Mouse (Mus musculus) MEL (cell line): ENCODE measurements at regions not wholly inside any gene's neighbourhood (a gene's known extent, or its start where the extent isn't known, plus 50 kb on each side); places are given as distances from the start of the nearest gene placed in this dataset.

ENCODE experiments used
- DNase-seq: peaks from one replicate; pipeline ENCODE4 v3.0.0; 2011; ENCODE audit warnings: low read depth, low spot score
- H3K27ac ChIP-seq: 2 replicates; pipeline ENCODE4 v1.5.1; 2012; ENCODE audit warnings: low read depth, mild to moderate bottlenecking, control low read depth, low read length, moderate library complexity; ENCODE audit not compliant: control insufficient read depth
- H3K27me3 ChIP-seq, 2 experiments: fragments of 150-350 bp in 1 of 2; sonication (generic) in 1 of 2; 2 replicates each; pipeline ENCODE4 v1.6.1; 2012; ENCODE audit warnings: low read length in 2 of 2, mild to moderate bottlenecking in 2 of 2, improper control_type of control experiment in 1 of 2, moderate library complexity in 1 of 2; ENCODE audit not compliant: insufficient read depth in 2 of 2, control insufficient read depth in 1 of 2
- H3K36me3 ChIP-seq, 2 experiments: 2 replicates each; pipeline ENCODE4 v1.6.1; 2012 to 2014; ENCODE audit warnings: low read length in 2 of 2, improper control_type of control experiment in 1 of 2, inconsistent platforms in 1 of 2, mild to moderate bottlenecking in 1 of 2; ENCODE audit not compliant: insufficient read depth in 2 of 2, control insufficient read depth in 1 of 2
- H3K4me1 ChIP-seq, 2 experiments: fragments of 150-350 bp in 1 of 2; sonication (generic) in 1 of 2; 2 replicates each; pipeline ENCODE4 v1.6.1; 2012; ENCODE audit warnings: low read length in 2 of 2, improper control_type of control experiment in 1 of 2, mild to moderate bottlenecking in 1 of 2; ENCODE audit not compliant: insufficient read depth in 2 of 2, control insufficient read depth in 1 of 2
- H3K4me3 ChIP-seq, 2 experiments: fragments of 150-350 bp in 1 of 2; sonication (generic) in 1 of 2; 2 replicates each; pipeline ENCODE4 v1.5.1; 2012; ENCODE audit warnings: low read depth in 2 of 2, low read length in 2 of 2, mild to moderate bottlenecking in 2 of 2, moderate library complexity in 2 of 2, control low read depth in 1 of 2, improper control_type of control experiment in 1 of 2; ENCODE audit not compliant: control insufficient read depth in 1 of 2, insufficient read depth in 1 of 2
- H3K79me2 ChIP-seq: 2 replicates; pipeline ENCODE4 v1.6.1; 2012; ENCODE audit warnings: mild to moderate bottlenecking, low read length, moderate library complexity; ENCODE audit not compliant: control insufficient read depth, poor library complexity, insufficient read depth
- H3K9ac ChIP-seq: 2 replicates; pipeline ENCODE4 v1.6.1; 2012; ENCODE audit warnings: low read depth, mild to moderate bottlenecking, control low read depth, low read length, moderate library complexity; ENCODE audit not compliant: control insufficient read depth, poor library complexity, severe bottlenecking
- H3K9me3 ChIP-seq: fragments of 150-350 bp; sonication (generic); replicated peaks from 2 replicates; pipeline ENCODE4 v1.6.1; 2012; ENCODE audit warnings: mild to moderate bottlenecking, low read length, improper control_type of control experiment, moderate library complexity; ENCODE audit not compliant: insufficient read depth
- BHLHE40 ChIP-seq: IDR thresholded peaks from 2 replicates; pipeline ENCODE4 v1.6.1; 2012; ENCODE audit warnings: low read depth, mild to moderate bottlenecking, inconsistent platforms, low read length, improper control_type of control experiment, borderline replicate concordance
- CHD1 ChIP-seq: IDR thresholded peaks from 2 replicates; pipeline ENCODE4 v1.6.1; 2012; ENCODE audit warnings: low read depth, mild to moderate bottlenecking, inconsistent platforms, low read length, improper control_type of control experiment
- CTCF ChIP-seq, 3 experiments: IDR thresholded peaks in 2 of 3; conservative IDR thresholded peaks in 1 of 3; 2 replicates each; pipeline ENCODE4 v1.5.1; 2011 to 2012; ENCODE audit warnings: low read length in 3 of 3, low read depth in 2 of 3, mild to moderate bottlenecking in 2 of 3, improper control_type of control experiment in 1 of 3, inconsistent platforms in 1 of 3, mixed read lengths in 1 of 3, moderate library complexity in 1 of 3; ENCODE audit not compliant: control insufficient read depth in 1 of 3, insufficient read depth in 1 of 3, poor library complexity in 1 of 3, severe bottlenecking in 1 of 3
- E2F4 ChIP-seq: IDR thresholded peaks from 2 replicates; pipeline ENCODE4 v1.6.1; 2011; ENCODE audit warnings: low read depth, low read length, improper control_type of control experiment, borderline replicate concordance
- GATA1 ChIP-seq: IDR thresholded peaks from 2 replicates; pipeline ENCODE4 v1.6.1; 2011; ENCODE audit warnings: low read depth, low read length, improper control_type of control experiment
- JUND ChIP-seq: IDR thresholded peaks from 2 replicates; pipeline ENCODE4 v1.6.1; 2011; ENCODE audit warnings: low read depth, mild to moderate bottlenecking, improper control_type of control experiment, low read length
- KAT2A ChIP-seq: conservative IDR thresholded peaks from 2 replicates; pipeline ENCODE4 v1.6.1; 2012; ENCODE audit warnings: low read depth, low read length, improper control_type of control experiment, inconsistent platforms
- MAFK ChIP-seq: IDR thresholded peaks from 2 replicates; pipeline ENCODE4 v1.6.1; 2011; ENCODE audit warnings: low read depth, mild to moderate bottlenecking, low read length, improper control_type of control experiment, borderline replicate concordance
- MEF2A ChIP-seq: IDR thresholded peaks from 2 replicates; pipeline ENCODE4 v1.6.1; 2014; ENCODE audit warnings: low read depth, mild to moderate bottlenecking, inconsistent platforms, low read length, improper control_type of control experiment; ENCODE audit not compliant: poor library complexity, insufficient replicate concordance, severe bottlenecking; ENCODE audit errors: extremely low read depth
- MXI1 ChIP-seq: IDR thresholded peaks from 2 replicates; pipeline ENCODE4 v1.6.1; 2011; ENCODE audit warnings: mild to moderate bottlenecking, low read depth, low read length, improper control_type of control experiment
- MYC ChIP-seq: IDR thresholded peaks from 2 replicates; pipeline ENCODE4 v1.6.1; 2011; ENCODE audit warnings: low read depth, mild to moderate bottlenecking, low read length, improper control_type of control experiment, moderate library complexity
- NELFE ChIP-seq: IDR thresholded peaks from 2 replicates; pipeline ENCODE4 v1.6.1; 2011; ENCODE audit warnings: low read depth, low read length, improper control_type of control experiment
- NRF1 ChIP-seq: IDR thresholded peaks from 2 replicates; pipeline ENCODE4 v1.6.1; 2014; ENCODE audit warnings: low read depth, mild to moderate bottlenecking, inconsistent platforms, low read length, improper control_type of control experiment, moderate library complexity; ENCODE audit not compliant: poor library complexity, insufficient read depth, severe bottlenecking
- POLR2A ChIP-seq, 2 experiments: IDR thresholded peaks; 2 replicates each; pipeline ENCODE4 v1.6.1; 2011 to 2012; ENCODE audit warnings: low read length in 2 of 2, mild to moderate bottlenecking in 2 of 2, control low read depth in 1 of 2, improper control_type of control experiment in 1 of 2, low read depth in 1 of 2, moderate library complexity in 1 of 2; ENCODE audit not compliant: control insufficient read depth in 1 of 2, insufficient read depth in 1 of 2, poor library complexity in 1 of 2
- POLR2AphosphoS2 ChIP-seq: IDR thresholded peaks from 2 replicates; pipeline ENCODE4 v1.6.1; 2011; ENCODE audit warnings: low read length, improper control_type of control experiment
- RAD21 ChIP-seq: IDR thresholded peaks from 2 replicates; pipeline ENCODE4 v1.6.1; 2011; ENCODE audit warnings: mild to moderate bottlenecking, low read depth, low read length, improper control_type of control experiment
- SIN3A ChIP-seq: IDR thresholded peaks from 2 replicates; pipeline ENCODE4 v1.6.1; 2012; ENCODE audit warnings: low read length, improper control_type of control experiment, inconsistent platforms
- TAL1 ChIP-seq: IDR thresholded peaks from 2 replicates; pipeline ENCODE4 v1.6.1; 2012; ENCODE audit warnings: mild to moderate bottlenecking, inconsistent platforms, low read length, moderate library complexity, mixed read lengths
- TBP ChIP-seq: IDR thresholded peaks from 2 replicates; pipeline ENCODE4 v1.8.0; 2011; ENCODE audit warnings: low read depth, low read length, improper control_type of control experiment
- TCF12 ChIP-seq: IDR thresholded peaks from 2 replicates; pipeline ENCODE4 v1.6.1; 2014; ENCODE audit warnings: low read depth, mild to moderate bottlenecking, inconsistent platforms, low read length, improper control_type of control experiment, moderate library complexity
- UBTF ChIP-seq: IDR thresholded peaks from 2 replicates; pipeline ENCODE4 v1.6.1; 2012; ENCODE audit warnings: low read depth, mild to moderate bottlenecking, inconsistent platforms, low read length, improper control_type of control experiment, moderate library complexity, borderline replicate concordance; ENCODE audit not compliant: insufficient read depth
- USF2 ChIP-seq, 2 experiments: IDR thresholded peaks; 2 replicates each; pipeline ENCODE4 v1.6.1; 2011 to 2012; ENCODE audit warnings: improper control_type of control experiment in 2 of 2, low read length in 2 of 2, borderline replicate concordance in 1 of 2, inconsistent platforms in 1 of 2, low read depth in 1 of 2, mild to moderate bottlenecking in 1 of 2; ENCODE audit not compliant: insufficient read depth in 1 of 2
- ZKSCAN1 ChIP-seq: IDR thresholded peaks from 2 replicates; pipeline ENCODE4 v1.6.1; 2012; ENCODE audit warnings: low read depth, mild to moderate bottlenecking, inconsistent platforms, low read length, improper control_type of control experiment, moderate library complexity
- ZMIZ1 ChIP-seq: IDR thresholded peaks from 2 replicates; pipeline ENCODE4 v1.6.1; 2012; ENCODE audit warnings: low read depth, mild to moderate bottlenecking, inconsistent platforms, low read length, improper control_type of control experiment, moderate library complexity
- ZNF384 ChIP-seq: IDR thresholded peaks from 2 replicates; pipeline ENCODE4 v1.6.1; 2012; ENCODE audit warnings: low read depth, mild to moderate bottlenecking, inconsistent platforms, low read length, improper control_type of control experiment

GRCm38 (mm10) chr14:104388879-104389278 is 78.9 kb downstream of the Pou4f1 start:
- no peak for DNase-seq
- no peak for TF ChIP-seq GATA1
- TF ChIP-seq POLR2A (IDR thresholded peaks at IDR 0.05; ENCODE audit: control insufficient read depth in 1 of 2, insufficient read depth in 1 of 2, low read depth in 1 of 2, low read length in 2 of 2, poor library complexity in 1 of 2), result no peak
- TF ChIP-seq E2F4, result no peak
- no peak for TF ChIP-seq CTCF (IDR thresholded peaks at IDR 0.05 in 2 of 3, conservative IDR thresholded peaks at IDR 0.05 in 1 of 3; ENCODE audit: control insufficient read depth in 1 of 3, insufficient read depth in 1 of 3, low read depth in 2 of 3, low read length in 3 of 3, poor library complexity in 1 of 3, severe bottlenecking in 1 of 3)
- no peak for TF ChIP-seq NELFE
- no peak for TF ChIP-seq BHLHE40
- TF ChIP-seq TCF12, result no peak
- TF ChIP-seq ZMIZ1, result no peak
- TF ChIP-seq JUND, result no peak
- TF ChIP-seq KAT2A, result no peak
- no peak for TF ChIP-seq POLR2AphosphoS2
- TF ChIP-seq ZKSCAN1, result no peak
- no peak for TF ChIP-seq MXI1
- TF ChIP-seq MEF2A, result no peak
- no peak for TF ChIP-seq MAFK
- no peak for TF ChIP-seq CHD1
- TF ChIP-seq RAD21, result no peak
- no peak for TF ChIP-seq NRF1
- TF ChIP-seq SIN3A, result no peak
- TF ChIP-seq UBTF, result no peak
- no peaks in the 10 kb centered on the region for H3K9me3 ChIP-seq
- H3K27me3 ChIP-seq, result no peaks in the 10 kb centered on the region
- H3K27ac ChIP-seq, result no peak overlapping the region
- H3K4me3 ChIP-seq, result no peak overlapping the region
- no peaks in the 10 kb centered on the region for H3K4me1 ChIP-seq
- H3K79me2 ChIP-seq, result no peaks in the 10 kb centered on the region
- H3K9ac ChIP-seq, result no peak overlapping the region
- no peaks in the 10 kb centered on the region for H3K36me3 ChIP-seq

- H3K79me2 ChIP-seq, result no peaks in the 10 kb centered on the region
- H3K9ac ChIP-seq, result no peak overlapping the region
- no peaks in the 10 kb centered on the region for H3K36me3 ChIP-seq
- no peaks in the 10 kb centered on the region for H3K9me3 ChIP-seq
- no peak overlapping the region for H3K4me3 ChIP-seq
- no peaks in the 10 kb centered on the region for H3K27me3 ChIP-seq
- TF ChIP-seq CTCF (IDR thresholded peaks at IDR 0.05 in 2 of 3, conservative IDR thresholded peaks at IDR 0.05 in 1 of 3; ENCODE audit: control insufficient read depth in 1 of 3, insufficient read depth in 1 of 3, low read depth in 2 of 3, low read length in 3 of 3, poor library complexity in 1 of 3, severe bottlenecking in 1 of 3) (no peak), TBP (no peak), USF2 (IDR thresholded peaks at IDR 0.05; ENCODE audit: borderline replicate concordance in 1 of 2, insufficient read depth in 1 of 2, low read depth in 1 of 2, low read length in 2 of 2) (no peak), MYC (no peak), POLR2A (IDR thresholded peaks at IDR 0.05; ENCODE audit: control insufficient read depth in 1 of 2, insufficient read depth in 1 of 2, low read depth in 1 of 2, low read length in 2 of 2, poor library complexity in 1 of 2) (no peak), CHD1 (no peak), MEF2A (no peak), KAT2A (no peak), MAFK (no peak), MXI1 (no peak), TCF12 (no peak), RAD21 (no peak), TAL1 (no peak), ZNF384 (no peak)
- no peak overlapping the region for H3K27ac ChIP-seq
- H3K4me1 ChIP-seq, result no peaks in the 10 kb centered on the region
- no peak for DNase-seq
These were observed 86.8 kb downstream of the Pou4f1 start for GRCm38 (mm10) chr14:104380986-104381385.
